Mouse (Mus musculus) thymus, adult 18-20 months (tissue): Measurements from ENCODE around the gene Coch.
"Not testable (repeated sequence)": the region's sequence is repeated elsewhere in the genome, so short reads cannot be mapped to it uniquely, and the experiment has no call there.

Source experiments
- DNase-seq, 2 experiments: peaks; one replicate each; pipeline ENCODE4 v3.0.0; 2022; ENCODE audit warnings: mixed read lengths in 2 of 2

The Coch gene

DNA sequence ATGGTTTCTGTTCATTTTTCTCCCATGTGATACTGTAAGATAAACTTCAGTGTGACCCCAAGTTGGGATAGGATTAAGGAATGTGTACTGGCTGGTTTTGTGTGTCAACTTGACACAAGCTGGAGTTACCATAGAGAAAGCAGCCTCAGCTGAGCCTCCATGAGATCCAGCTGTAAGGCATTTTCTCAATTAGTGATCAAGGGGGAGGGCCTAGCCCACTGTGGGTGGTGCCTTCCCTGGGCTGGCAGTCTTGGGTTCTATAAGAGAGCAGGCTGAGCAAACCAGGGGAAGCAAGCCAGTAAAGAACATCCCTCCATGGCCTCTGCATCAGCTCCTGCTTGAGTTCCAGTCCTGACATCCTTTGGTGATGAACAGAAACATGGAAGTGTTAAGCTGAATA, 56.3 kb downstream of the Coch start:
- not testable (repeated sequence) for DNase-seq
